Mouse (Mus musculus): ENCODE measurements at regions not wholly inside any gene's neighbourhood (a gene's known extent, or its start where the extent isn't known, plus 50 kb on each side); places are given as distances from the start of the nearest gene placed in this dataset.

- ATAC-seq (no peak), DNase-seq (ENCODE audit: low spot score) (no peak)
- H3K36me3 ChIP-seq (ENCODE audit: insufficient read depth, low read length): no peaks in the 10 kb centered on the region
Measured at GRCm38 (mm10) chr3:128127836-128128235, 231.7 kb upstream of the Fam241a start.

GRCm38 (mm10) chr3:128126664-128127063 is 230.5 kb upstream of the Fam241a start:
- no peak for ATAC-seq

More at GRCm38 (mm10) chr3:128127836-128128235, 231.7 kb upstream of the Fam241a start:
- H3K9ac ChIP-seq (replicated peaks; ENCODE audit: low read depth): no peak overlapping the region
- WGBS: 71% methylated on average over 5 of the region's 5 CpGs
- TF ChIP-seq CTCF (IDR thresholded peaks at IDR 0.05): no peak
- TF ChIP-seq EP300 (IDR thresholded peaks at IDR 0.05): no peak
- H3K4me2 ChIP-seq (replicated peaks; ENCODE audit: low read depth, low read length): no peak overlapping the region
- H3K27me3 ChIP-seq (replicated peaks; ENCODE audit: insufficient read depth, low read length): no peaks in the 10 kb centered on the region
- H3K4me3 ChIP-seq (ENCODE audit: low read depth, low read length): no peak overlapping the region
- H3K9me3 ChIP-seq (ENCODE audit: low read length): no peaks in the 10 kb centered on the region
- H3K27ac ChIP-seq (ENCODE audit: low read length): no peak overlapping the region
- no peaks in the 10 kb centered on the region for H3K4me1 ChIP-seq (ENCODE audit: insufficient read depth, low read depth, low read length)

GRCm38 (mm10) chr3:128122111-128122510 is 226.0 kb upstream of the Fam241a start:
- no peaks in the 10 kb centered on the region for H3K36me3 ChIP-seq (ENCODE audit: insufficient read depth, low read length)
- 66% methylated on average over 6 of the region's 6 CpGs for WGBS
- ATAC-seq (no peak), DNase-seq (ENCODE audit: low spot score) (no peak)
- H3K9ac ChIP-seq (replicated peaks; ENCODE audit: low read depth): no peak overlapping the region
- no peak overlapping the region for H3K4me2 ChIP-seq (replicated peaks; ENCODE audit: low read depth, low read length)
- H3K27me3 ChIP-seq (replicated peaks; ENCODE audit: insufficient read depth, low read length): no peaks in the 10 kb centered on the region
- no peak overlapping the region for H3K27ac ChIP-seq (ENCODE audit: low read length)
- no peaks in the 10 kb centered on the region for H3K4me1 ChIP-seq (ENCODE audit: insufficient read depth, low read depth, low read length)
- no peaks in the 10 kb centered on the region for H3K9me3 ChIP-seq (ENCODE audit: low read length)
- H3K4me3 ChIP-seq (ENCODE audit: low read depth, low read length): no peak overlapping the region
- no peak for TF ChIP-seq CTCF (IDR thresholded peaks at IDR 0.05)
- TF ChIP-seq EP300 (IDR thresholded peaks at IDR 0.05): no peak

More at GRCm38 (mm10) chr3:128126664-128127063, 230.5 kb upstream of the Fam241a start:
- no peaks in the 10 kb centered on the region for H3K27me3 ChIP-seq (replicated peaks; ENCODE audit: insufficient read depth, low read length)
- no peaks in the 10 kb centered on the region for H3K9me3 ChIP-seq (ENCODE audit: low read length)
- DNase-seq (ENCODE audit: low spot score): no peak
- H3K36me3 ChIP-seq (ENCODE audit: insufficient read depth, low read length): no peaks in the 10 kb centered on the region
- no peaks in the 10 kb centered on the region for H3K4me1 ChIP-seq (ENCODE audit: insufficient read depth, low read depth, low read length)
- no peak overlapping the region for H3K4me3 ChIP-seq (ENCODE audit: low read depth, low read length)
- TF ChIP-seq EP300 (IDR thresholded peaks at IDR 0.05) (no peak), CTCF (IDR thresholded peaks at IDR 0.05) (no peak)
- WGBS: 31% methylated on average over 3 of the region's 3 CpGs
- no peak overlapping the region for H3K27ac ChIP-seq (ENCODE audit: low read length)
- H3K4me2 ChIP-seq (replicated peaks; ENCODE audit: low read depth, low read length): no peak overlapping the region
- no peak overlapping the region for H3K9ac ChIP-seq (replicated peaks; ENCODE audit: low read depth)

- Histone ChIP-seq H3K27me3 (replicated peaks; ENCODE audit: insufficient read depth, low read length) (no peaks in the 10 kb centered on the region), H3K4me3 (ENCODE audit: low read depth, low read length) (no peak overlapping the region), H3K9me3 (ENCODE audit: low read length) (no peaks in the 10 kb centered on the region), H3K9ac (replicated peaks; ENCODE audit: low read depth) (no peak overlapping the region), H3K4me2 (replicated peaks; ENCODE audit: low read depth, low read length) (no peak overlapping the region), H3K4me1 (ENCODE audit: insufficient read depth, low read depth, low read length) (no peaks in the 10 kb centered on the region), H3K27ac (ENCODE audit: low read length) (no peak overlapping the region), H3K36me3 (ENCODE audit: insufficient read depth, low read length) (no peaks in the 10 kb centered on the region)
- TF ChIP-seq CTCF (IDR thresholded peaks at IDR 0.05) (no peak), EP300 (IDR thresholded peaks at IDR 0.05) (no peak)
- DNase-seq (ENCODE audit: low spot score) (no peak), ATAC-seq (no peak)
- WGBS: 78% methylated on average over 6 of the region's 6 CpGs
Measured at GRCm38 (mm10) chr3:128120647-128121440, 224.7 kb upstream of the Fam241a start.

- 65% methylated on average over 3 of the region's 3 CpGs for WGBS
- no peak for ATAC-seq
Measured at GRCm38 (mm10) chr3:128113209-128113608, 217.1 kb upstream of the Fam241a start.

GRCm38 (mm10) chr3:128110406-128110805 is 214.3 kb upstream of the Fam241a start:
- Histone ChIP-seq H3K9me3 (ENCODE audit: low read length) (no peaks in the 10 kb centered on the region), H3K27ac (ENCODE audit: low read length) (no peak overlapping the region), H3K4me3 (ENCODE audit: low read depth, low read length) (no peak overlapping the region), H3K4me2 (replicated peaks; ENCODE audit: low read depth, low read length) (no peak overlapping the region), H3K4me1 (ENCODE audit: insufficient read depth, low read depth, low read length) (no peaks in the 10 kb centered on the region), H3K27me3 (replicated peaks; ENCODE audit: insufficient read depth, low read length) (no peaks in the 10 kb centered on the region), H3K9ac (replicated peaks; ENCODE audit: low read depth) (no peak overlapping the region), H3K36me3 (ENCODE audit: insufficient read depth, low read length) (no peaks in the 10 kb centered on the region)
- no peak for TF ChIP-seq CTCF (IDR thresholded peaks at IDR 0.05)
- no peak for TF ChIP-seq EP300 (IDR thresholded peaks at IDR 0.05)
- DNase-seq (ENCODE audit: low spot score) (no peak), ATAC-seq (no peak)
- 55% methylated on average over 2 of the region's 2 CpGs for WGBS

More at GRCm38 (mm10) chr3:128113209-128113608, 217.1 kb upstream of the Fam241a start:
- DNase-seq (ENCODE audit: low spot score): no peak
- no peaks in the 10 kb centered on the region for H3K4me1 ChIP-seq (ENCODE audit: insufficient read depth, low read depth, low read length)
- no peak overlapping the region for H3K4me3 ChIP-seq (ENCODE audit: low read depth, low read length)
- TF ChIP-seq EP300 (IDR thresholded peaks at IDR 0.05) (no peak), CTCF (IDR thresholded peaks at IDR 0.05) (no peak)
- no peak overlapping the region for H3K4me2 ChIP-seq (replicated peaks; ENCODE audit: low read depth, low read length)
- H3K27me3 ChIP-seq (replicated peaks; ENCODE audit: insufficient read depth, low read length): no peaks in the 10 kb centered on the region
- no peaks in the 10 kb centered on the region for H3K36me3 ChIP-seq (ENCODE audit: insufficient read depth, low read length)
- H3K9ac ChIP-seq (replicated peaks; ENCODE audit: low read depth): no peak overlapping the region
- H3K27ac ChIP-seq (ENCODE audit: low read length): no peak overlapping the region
- H3K9me3 ChIP-seq (ENCODE audit: low read length): no peaks in the 10 kb centered on the region

Data from lung, postnatal 0 days (tissue).